Mouse (Mus musculus) R1 (cell line): ENCODE measurements around the gene Plekha3.

Experiments
- DNase-seq: peaks from one replicate; pipeline ENCODE4 v3.0.0-alpha.2; 2018; ENCODE audit warnings: low read depth, low spot score

The Plekha3 gene

GRCm38 (mm10) chr2:76676401-76677226, 1.5 kb downstream of the Plekha3 start:
- DNase-seq = no peak

- no peak for DNase-seq
These were observed 7.2 kb downstream of the Plekha3 start for GRCm38 (mm10) chr2:76682301-76682700.

GRCm38 (mm10) chr2:76686986-76687385, 11.9 kb downstream of the Plekha3 start:
- no peak for DNase-seq

GRCm38 (mm10) chr2:76687608-76688007, 12.5 kb downstream of the Plekha3 start:
- DNase-seq = no peak

GRCm38 (mm10) chr2:76688162-76688561, 13.1 kb downstream of the Plekha3 start:
- DNase-seq = no peak

GRCm38 (mm10) chr2:76690436-76691204, 15.5 kb downstream of the Plekha3 start:
- DNase-seq = no peak

- no peak for DNase-seq
These were observed 18.7 kb downstream of the Plekha3 start for GRCm38 (mm10) chr2:76693765-76694164.

- no peak for DNase-seq
These were observed 20.2 kb downstream of the Plekha3 start for GRCm38 (mm10) chr2:76695290-76695689.

GRCm38 (mm10) chr2:76702188-76702587, 27.1 kb downstream of the Plekha3 start:
- DNase-seq = no peak

GRCm38 (mm10) chr2:76702751-76703150, 27.7 kb downstream of the Plekha3 start:
- DNase-seq = no peak

- no peak for DNase-seq
These were observed 30.6 kb downstream of the Plekha3 start for GRCm38 (mm10) chr2:76705655-76706054.

- peak; percentile 81 for DNase-seq
These were observed 33.4 kb downstream of the Plekha3 start for GRCm38 (mm10) chr2:76708512-76708911.

GRCm38 (mm10) chr2:76714984-76715383, 39.9 kb downstream of the Plekha3 start:
- peak; percentile 69 for DNase-seq

- DNase-seq = no peak
These were observed 44.6 kb downstream of the Plekha3 start for GRCm38 (mm10) chr2:76719650-76720049.
